ENCODE assay signal across 15 mouse cellular contexts in the genomic region with DNA sequence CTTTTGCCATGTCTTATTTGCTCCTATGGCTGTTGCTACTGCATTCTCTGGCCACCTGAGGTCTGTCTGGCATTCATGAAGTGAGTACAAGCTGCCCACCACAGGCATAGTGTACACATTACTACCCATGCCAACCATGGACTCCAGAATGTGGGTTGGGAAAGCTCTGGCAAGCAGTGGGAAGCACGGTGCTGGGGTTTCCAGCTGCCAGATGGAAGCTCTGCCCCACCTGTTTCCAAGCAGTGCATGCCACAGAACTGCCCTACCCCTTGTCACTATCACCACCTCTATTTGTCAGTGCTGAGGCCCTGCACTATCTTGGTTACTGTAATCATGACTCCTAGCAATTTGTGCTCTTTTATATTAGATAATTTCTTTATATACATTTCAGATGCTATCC.
"Had no signal": no experiment of that assay in that cellular context is flagged by ENCODE, and none has a peak within 500 bp of the region (broad histone marks: within the 10 kb centered on the region; RNA-seq: fewer than 3 reads in every experiment).

No protein-coding gene starts in this region.

- H3K4me3 ChIP-seq: neural tube, embryonic 12.5 days; neural tube, embryonic 13.5 days; neural tube, embryonic 15.5 days; stomach, embryonic 15.5 days had no signal

- H3K4me2 ChIP-seq: neural tube, embryonic 12.5 days; neural tube, embryonic 13.5 days; neural tube, embryonic 15.5 days; stomach, embryonic 15.5 days had no signal

- H3K27me3 ChIP-seq: neural tube, embryonic 12.5 days; neural tube, embryonic 13.5 days; neural tube, embryonic 15.5 days; stomach, embryonic 15.5 days had no signal

- H3K36me3 ChIP-seq: neural tube, embryonic 12.5 days; neural tube, embryonic 13.5 days; neural tube, embryonic 15.5 days; stomach, embryonic 15.5 days had no signal

- DNase-seq: retina, postnatal 1 day; right cerebral cortex, adult 18-20 months; right cerebral cortex, postnatal 14 days; right cerebral cortex, postnatal 25 days; right cerebral cortex, postnatal 4 days; spleen, adult 18-20 months; thymus, adult 18-20 months; thymus, adult 2 months; thymus, postnatal 25 days; thymus, postnatal 36 days; thymus, postnatal 4 days had no signal

- H3K9ac ChIP-seq: neural tube, embryonic 12.5 days; neural tube, embryonic 13.5 days; neural tube, embryonic 15.5 days; stomach, embryonic 15.5 days had no signal

- H3K9me3 ChIP-seq: stomach, embryonic 15.5 days had no signal

- H3K27ac ChIP-seq: neural tube, embryonic 12.5 days; neural tube, embryonic 13.5 days; neural tube, embryonic 15.5 days; stomach, embryonic 15.5 days had no signal

- H3K4me1 ChIP-seq: neural tube, embryonic 12.5 days; neural tube, embryonic 13.5 days; neural tube, embryonic 15.5 days; stomach, embryonic 15.5 days had no signal
